Mouse (Mus musculus): ENCODE data around the gene Syce1.

Gene Syce1

DNA sequence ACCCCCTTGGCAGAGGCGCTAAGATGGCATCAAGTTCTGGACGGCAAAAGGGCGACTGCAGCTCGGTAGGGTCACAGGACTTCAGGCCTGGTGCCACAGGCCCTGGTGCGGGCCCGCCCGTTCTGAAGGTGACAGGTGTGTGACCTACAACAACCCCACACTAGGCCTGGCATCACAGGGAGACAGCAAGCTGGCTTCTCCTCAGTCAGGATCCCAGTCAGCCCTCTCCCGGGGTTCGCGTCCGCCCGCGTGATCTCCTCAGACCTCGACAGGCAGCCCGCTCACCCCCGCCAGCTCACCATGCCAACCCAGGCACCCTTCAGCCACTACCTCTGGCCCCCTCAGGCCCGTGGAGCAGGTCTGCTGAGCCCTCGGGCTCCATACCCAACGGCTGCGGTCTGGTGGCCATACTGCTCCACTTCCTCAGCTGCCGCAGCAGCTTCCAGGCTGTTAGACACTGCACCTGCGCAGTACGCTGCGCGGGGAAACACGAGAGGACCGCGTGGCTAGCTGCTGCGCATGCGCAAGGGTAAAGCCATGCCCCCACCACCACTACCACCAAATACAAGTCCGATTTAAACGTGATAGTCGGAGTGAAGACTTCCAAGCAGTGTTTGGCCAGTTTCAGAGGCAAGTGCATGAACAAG lies at the start of gene Syce1:
Syce1 (minus strand) TSS at position 447 of the 647 bp plus-strand sequence.
- no peak for DNase-seq (ENCODE audit: extremely low read depth, low read depth)

DNA sequence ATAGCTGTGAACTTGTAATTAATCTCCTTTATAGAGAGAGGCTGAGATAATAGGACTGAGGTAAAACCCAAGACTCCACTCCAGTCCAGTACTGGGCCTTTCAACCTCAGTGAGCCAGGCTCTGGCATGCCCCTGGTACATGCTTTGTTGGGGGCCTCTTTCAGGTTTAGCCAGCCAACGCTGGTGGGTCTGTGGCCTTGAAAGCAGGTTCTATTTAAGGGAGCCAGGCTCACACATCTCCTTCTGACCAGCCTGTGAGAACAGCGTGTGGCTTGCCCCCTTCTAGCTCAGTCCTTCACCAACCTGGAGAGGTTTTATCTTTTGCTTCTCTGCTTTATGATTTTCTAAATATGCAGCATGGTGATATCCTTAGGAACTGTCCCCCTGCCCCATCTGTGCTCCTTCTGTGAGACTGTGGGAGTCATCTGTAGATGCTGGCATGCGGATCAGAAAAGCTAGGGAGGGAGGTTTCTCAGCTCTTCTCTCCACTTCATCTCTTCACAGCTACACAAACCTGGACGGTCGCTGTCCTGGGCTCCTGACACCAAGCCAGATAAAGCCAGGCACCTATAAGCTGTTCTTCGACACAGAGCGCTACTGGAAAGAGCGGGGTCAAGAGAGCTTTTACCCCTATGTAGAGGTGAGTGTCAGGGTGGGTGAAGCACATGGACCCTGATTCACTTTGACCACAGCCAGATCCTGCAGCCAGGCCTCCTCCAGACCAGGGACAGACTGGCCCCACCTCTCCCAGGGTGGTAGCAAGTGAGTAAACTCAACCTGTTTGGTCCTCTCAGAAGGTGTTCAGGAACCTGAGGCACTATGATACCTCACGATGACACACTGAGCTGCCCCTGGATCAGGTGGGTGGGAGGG lies 48.8 kb upstream of the Syce1 start:
- DNase-seq (ENCODE audit: extremely low read depth, low read depth): no peak

DNA sequence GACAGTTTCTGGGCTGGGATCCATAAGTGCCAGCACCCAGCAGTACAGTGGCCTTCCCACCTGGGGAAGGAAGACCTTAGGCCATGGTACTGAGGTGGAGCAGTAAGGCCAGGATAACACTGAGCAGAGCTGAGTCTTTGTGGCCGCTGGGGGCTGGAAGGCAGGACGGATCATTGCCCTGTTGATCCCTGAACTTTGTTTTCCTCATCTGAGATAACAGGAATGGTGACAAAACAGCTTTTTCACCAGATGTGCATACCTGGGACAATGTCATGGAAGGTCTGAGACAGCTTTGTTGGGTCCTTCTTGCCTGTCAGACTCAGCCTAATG lies 48.1 kb upstream of the Syce1 start:
- no peak for DNase-seq (ENCODE audit: extremely low read depth, low read depth)

DNA sequence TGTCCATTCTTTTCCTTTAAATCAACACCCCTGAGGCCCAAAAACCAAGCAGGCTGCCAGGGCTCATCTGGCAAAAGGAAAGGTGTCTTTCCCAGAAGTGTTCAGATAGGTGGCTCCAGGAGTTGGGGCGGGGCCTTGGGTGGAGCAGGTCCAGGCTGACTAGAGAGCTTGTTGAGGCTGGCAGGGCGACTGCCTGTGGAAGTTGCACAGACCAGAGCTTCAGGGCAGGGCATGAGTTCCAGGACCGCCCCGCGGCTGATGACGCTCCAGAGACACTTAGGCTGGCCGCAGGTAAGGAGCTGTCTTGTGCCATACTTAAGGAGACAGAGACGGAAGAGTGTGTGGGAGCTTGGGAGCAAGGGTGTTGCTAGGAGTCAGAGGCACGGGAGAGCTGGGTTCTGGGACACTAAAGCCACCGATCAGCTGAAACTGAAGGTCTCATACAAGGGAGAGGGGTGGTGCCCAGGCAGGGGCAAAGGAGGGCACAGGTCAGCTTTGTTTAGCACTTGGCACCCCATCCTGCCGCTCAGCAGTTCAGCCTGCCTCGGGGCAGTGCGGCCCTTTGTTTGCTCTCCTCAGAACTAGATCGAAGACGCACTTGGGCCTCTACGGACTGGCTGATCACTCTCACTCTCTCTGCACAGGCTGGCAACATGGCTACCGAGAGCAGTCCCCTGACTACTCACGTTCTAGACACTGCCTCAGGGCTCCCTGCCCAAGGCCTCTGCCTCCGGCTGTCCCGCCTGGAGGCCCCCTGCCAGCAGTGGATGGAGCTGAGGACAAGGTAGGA lies 47.5 kb upstream of the Syce1 start, which contains the start of gene Urah:
Urah (plus strand) TSS at position 51 of the 790 bp plus-strand sequence.
- no peak for DNase-seq (ENCODE audit: extremely low read depth, low read depth)

DNA sequence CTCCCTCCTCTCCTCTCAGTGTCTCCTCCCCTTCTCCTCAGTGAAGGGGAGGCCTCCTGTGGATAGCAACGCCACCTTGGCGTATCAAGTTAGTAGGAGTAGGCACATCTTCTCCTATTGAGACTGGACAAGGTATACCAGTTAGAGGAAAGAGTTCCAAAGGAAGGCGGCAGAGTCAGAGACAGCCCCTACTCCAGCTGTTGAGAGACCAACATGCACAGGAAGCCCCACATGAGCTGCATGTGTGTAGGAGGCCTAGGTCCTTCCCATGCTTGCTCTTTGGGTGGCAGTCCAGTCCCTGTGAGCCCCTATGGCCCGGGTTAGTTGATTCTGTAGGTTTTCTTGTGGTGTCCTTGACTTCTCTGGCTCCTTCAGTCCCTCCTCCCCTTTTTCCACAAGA lies 45.7 kb upstream of the Syce1 start:
- no peak for DNase-seq (ENCODE audit: extremely low read depth, low read depth)

DNA sequence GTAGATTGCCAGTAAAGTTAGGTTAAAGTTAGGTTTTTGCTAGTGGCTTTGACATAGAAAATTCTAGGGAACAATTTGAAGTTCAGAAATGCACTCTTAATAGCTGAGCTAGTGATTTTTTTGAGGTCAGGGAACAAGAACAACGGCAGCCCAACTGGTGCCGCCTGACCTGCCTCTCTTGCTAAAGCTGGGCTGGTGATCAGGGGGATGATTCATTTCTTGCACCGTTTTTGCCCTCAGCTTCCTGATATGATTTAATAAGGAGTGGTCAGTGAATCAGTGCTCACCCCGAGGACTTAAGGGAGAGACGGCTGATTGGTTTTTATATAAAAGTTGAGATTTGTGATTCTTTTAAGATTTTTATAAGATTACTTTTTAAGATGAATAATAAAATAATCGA lies 43.8 kb upstream of the Syce1 start:
- DNase-seq (ENCODE audit: extremely low read depth, low read depth): no peak

DNA sequence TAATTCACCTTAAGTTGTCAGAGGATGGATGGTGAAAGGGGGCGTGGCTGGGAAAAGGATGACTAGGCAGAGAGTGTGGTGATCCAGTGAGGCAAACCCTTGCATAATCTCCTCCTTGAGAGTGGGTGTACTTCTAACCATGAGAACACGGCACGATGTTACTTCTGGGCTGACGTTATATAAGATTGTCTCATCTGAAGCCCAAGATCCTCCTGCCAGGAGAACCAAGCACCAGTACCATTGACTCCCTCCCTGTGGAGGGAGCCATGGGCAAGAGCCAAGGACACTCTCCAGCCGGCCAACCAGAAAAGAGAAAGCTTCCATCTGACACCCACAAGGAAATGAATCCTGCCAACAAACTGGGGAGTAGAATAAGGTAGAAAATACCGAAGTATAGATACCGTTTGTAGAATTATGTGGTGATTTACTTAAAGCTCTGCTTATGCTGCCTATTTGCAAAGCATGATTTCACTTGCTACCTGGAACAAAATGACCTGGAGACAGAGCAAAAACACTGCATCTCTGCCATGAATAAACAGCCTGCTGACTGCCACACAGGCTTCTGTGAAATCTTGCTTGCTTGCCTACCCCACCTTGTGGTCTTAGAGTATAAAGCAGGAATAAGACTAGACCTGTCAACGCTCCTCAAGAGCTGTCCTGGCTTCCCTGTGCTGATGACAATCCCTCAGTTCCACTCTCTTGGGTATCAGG lies 40.7 kb upstream of the Syce1 start:
- no peak for DNase-seq (ENCODE audit: extremely low read depth, low read depth)

DNA sequence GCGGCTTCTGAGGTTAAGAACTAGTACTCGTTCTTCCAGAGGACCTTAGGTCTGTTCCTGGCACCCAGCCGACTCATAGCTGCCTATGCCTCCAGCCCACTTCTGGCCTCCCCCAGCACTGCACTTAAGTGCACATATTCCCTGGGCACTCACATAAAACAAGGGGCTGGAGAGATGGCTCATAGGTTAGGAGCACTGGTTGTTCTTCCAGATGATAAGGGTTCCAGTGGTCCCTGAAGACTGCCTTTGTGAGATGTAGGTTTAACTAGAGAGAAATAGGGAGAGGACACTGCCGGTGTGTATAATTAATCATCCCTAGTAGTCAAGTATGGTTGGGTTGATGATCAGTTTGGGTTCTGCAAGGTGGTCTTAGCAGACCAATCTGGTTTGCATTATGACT lies 35.1 kb upstream of the Syce1 start:
- no peak for DNase-seq (ENCODE audit: extremely low read depth, low read depth)

DNA sequence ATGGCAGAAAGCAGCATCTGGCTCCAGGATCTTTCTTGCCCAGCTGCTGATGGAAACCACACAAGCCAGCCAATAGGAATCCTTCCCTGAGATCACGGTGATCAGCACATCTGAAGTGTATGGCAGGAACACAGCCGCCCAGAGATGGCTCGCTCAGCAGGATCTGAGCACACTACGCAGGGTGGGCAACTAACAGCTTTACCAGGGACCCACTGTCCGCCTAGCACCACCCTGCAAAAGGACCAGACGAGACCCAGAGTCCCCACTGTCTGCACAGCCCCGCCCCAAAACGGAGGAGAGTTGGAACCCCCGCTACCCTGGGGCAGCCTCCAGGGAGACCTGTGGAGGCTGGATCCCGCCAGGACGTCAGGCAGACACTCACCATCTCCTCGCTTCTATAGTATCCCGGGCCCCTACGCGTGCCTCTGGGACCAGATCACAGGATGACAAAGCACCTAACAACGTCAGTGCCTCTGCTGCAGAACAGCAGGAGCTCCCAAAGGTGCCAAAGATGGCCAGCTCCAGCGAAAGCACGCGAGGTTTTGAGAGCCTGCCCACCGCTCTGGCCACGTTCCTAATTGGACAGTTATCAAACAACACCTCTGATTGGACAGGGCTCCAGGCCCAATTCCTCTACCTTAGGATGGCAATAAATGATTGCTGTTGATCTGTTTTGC lies 34.1 kb upstream of the Syce1 start, which contains the start of gene Zfp941:
Zfp941 (minus strand) TSS at position 526 of the 677 bp plus-strand sequence.
- DNase-seq (ENCODE audit: extremely low read depth, low read depth): no peak

DNA sequence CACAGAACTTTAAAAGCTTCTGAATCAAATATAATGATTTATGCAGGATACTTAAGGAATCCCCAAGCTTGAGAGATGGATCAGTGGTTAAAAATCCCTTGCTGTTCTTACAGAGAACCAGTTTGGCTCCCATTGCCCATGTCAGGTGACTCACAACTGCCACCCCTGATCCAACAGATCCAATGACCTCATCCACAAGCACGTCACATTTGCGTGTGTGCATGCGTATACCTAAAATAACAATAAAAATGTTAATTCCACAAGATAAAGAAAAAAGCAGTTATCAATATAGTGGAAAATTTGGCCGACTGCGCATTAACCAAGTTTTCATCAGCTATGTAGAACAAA lies 33.6 kb upstream of the Syce1 start:
- no peak for DNase-seq (ENCODE audit: extremely low read depth, low read depth)

DNA sequence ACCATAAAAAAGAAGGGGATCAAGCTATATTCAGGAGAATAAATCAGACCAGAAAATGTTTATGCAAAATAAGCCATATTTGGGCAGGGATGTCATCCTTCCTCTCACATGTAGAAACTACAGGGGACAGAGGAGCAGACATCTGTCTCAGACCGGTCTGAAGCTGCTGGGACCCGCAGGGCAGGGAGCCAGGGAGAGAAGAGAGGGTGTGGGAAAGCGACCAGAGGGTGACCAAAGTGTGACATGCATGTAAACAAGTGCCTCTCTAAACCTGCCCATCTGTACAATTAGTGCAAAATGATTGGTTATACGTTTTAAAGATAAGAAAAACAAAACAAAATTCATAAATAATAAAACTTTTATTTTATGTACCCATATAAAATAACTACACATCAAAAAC lies 32.5 kb upstream of the Syce1 start:
- no peak for DNase-seq (ENCODE audit: extremely low read depth, low read depth)

DNA sequence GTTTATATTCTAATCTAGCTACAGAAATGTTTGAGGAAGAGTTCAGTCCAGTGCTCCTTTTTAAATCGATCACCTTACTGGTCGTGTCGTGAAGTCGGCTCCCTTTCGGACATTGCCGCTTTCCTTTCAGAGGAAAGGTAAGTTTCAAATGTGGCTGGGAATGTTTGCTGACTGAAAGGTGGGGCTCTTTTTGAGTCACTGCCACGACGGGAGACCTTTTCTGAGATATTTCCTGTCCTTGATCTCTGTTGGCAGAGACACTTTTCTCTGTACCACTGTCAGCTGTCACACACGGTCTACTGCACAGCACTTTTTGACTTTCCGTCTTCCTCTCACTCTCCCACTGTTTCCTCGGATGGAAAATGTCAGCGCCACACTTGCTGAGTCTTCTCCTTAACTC lies 25.2 kb upstream of the Syce1 start:
- DNase-seq (ENCODE audit: extremely low read depth, low read depth): no peak

DNA sequence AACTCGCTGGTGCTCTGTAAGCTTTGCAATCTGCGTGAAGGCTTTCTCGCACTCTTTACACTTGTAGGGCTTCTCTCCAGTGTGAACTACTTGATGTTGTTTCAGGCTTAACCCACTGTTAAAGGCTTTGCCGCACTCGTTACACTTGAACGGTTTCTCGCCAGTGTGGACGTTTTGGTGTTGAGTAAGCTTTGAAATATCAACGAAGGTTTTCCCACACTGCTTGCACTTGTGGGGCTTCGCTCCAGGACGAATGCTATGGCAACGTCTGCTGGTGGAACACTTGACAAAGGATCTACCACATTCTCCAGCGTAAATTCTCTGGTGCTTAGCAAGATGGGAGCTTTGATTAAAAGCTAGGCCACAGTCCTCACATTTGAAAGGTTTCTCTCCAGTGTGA lies 24.1 kb upstream of the Syce1 start:
- no peak for DNase-seq (ENCODE audit: extremely low read depth, low read depth)

DNA sequence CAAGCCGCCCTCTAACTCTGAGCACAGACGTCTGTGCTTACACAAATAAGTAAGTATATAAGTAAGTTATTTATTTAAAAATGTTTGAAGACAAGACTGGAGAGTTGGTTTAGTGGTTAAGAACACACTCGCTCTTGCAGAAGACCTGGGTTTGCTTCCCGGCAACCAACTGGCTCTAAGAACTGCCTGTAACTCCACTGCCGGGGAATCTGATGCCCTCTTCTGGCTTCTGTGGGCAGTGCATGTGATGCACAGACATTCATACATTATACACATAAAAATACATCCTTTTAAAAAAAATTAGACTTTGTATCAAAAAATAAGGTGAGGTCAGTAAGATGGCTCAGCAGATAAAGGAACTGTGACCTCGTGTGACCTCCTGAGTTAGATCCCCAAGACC lies 22.8 kb upstream of the Syce1 start:
- DNase-seq (ENCODE audit: extremely low read depth, low read depth): peak; percentile 21

DNA sequence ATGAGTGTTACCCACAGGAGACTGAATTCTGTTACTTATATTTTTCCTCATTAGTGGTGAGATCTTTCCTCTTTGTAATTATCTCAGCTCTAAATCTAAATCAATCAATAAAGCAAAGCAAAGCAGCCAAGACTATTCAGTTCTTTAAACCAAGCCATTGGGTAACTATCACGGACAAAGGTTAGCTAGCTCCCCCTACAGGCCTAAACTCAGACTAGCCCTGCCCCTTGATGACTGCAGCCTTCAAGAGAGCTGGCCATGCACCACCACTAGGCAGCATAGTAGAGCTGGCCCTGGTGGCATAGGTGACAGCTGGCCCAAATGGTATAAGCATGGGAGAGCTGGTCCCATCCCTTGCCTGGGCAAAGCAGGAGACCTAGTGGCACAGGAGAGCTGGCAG lies 18.1 kb upstream of the Syce1 start:
- peak; percentile 26 for DNase-seq (ENCODE audit: extremely low read depth, low read depth)

DNA sequence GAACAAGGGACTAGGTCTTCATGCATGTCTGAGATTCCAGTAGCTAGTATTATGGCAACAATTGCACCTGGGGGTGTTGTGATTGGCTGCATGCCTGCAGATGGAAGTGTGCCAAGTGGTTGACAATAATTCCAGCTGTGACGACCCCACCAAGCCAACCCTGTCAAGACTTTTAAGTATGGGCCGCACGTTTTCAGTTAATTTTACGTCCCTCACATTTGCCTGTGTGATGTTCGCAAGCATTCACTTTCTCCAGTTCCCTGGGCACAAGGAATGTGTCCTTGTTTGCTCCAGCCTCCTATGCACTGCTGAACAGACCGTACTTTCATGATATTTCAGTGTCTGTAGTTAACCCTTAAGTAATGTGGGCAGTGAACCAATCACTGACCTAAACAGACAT lies 15.0 kb upstream of the Syce1 start:
- no peak for DNase-seq (ENCODE audit: extremely low read depth, low read depth)

DNA sequence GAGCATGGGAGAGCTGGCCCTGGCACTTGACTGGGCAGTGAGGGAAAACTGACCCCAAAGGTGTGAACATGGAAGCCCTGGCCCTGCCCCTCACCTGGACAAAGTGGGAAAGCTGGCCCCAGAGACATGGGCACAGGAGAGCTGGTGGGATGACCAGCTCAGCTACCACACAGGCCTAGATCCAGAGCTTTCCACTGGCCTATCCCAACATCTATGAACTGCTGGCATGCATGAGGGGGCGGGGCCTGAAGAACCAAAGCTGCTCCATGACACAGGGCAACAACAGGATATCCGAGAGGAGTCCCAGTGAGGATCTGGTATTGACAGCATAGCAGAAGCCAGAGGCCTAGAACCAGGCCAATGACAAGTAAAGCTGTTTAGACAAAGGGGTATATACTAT lies 10.6 kb upstream of the Syce1 start:
- no peak for DNase-seq (ENCODE audit: extremely low read depth, low read depth)

DNA sequence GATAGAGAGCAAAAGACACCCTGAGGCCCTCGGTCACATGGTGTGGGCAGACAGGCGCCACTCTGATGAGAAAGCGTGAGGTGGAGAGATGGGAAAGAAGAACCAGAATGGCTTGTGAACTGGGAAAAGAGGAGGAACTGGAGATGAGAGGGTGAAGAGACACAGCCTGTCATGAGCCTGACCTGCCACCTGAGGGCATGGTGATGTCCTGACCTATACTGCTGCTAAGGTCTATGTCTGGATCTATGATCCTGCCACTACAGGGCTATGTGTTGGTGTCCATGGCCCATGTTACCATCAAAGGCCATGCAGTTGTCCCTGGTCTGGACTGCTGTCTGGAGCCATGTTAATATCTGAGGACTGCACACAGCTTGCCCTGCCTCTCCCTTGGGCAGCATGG lies 10.0 kb upstream of the Syce1 start:
- DNase-seq (ENCODE audit: extremely low read depth, low read depth): no peak

DNA sequence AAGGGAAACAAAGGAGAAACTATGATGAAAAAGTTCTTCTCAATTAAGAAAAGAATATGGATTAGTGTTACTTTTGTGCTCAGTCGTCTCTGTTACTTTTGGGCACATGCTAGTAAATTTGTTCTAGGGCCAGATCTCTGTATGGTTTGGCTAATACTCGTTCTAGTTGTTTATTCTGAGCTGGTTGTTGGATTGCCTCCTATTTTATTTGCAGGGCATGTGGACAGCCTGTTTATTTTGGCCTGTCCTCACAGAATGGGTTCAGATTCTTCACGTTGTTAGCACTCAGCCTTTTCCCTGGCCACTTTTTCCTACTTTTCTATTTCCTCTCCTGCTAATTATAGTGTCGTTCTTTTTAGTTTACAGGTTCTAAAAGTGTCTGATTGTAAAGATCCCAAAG lies 5.9 kb upstream of the Syce1 start:
- no peak for DNase-seq (ENCODE audit: extremely low read depth, low read depth)

DNA sequence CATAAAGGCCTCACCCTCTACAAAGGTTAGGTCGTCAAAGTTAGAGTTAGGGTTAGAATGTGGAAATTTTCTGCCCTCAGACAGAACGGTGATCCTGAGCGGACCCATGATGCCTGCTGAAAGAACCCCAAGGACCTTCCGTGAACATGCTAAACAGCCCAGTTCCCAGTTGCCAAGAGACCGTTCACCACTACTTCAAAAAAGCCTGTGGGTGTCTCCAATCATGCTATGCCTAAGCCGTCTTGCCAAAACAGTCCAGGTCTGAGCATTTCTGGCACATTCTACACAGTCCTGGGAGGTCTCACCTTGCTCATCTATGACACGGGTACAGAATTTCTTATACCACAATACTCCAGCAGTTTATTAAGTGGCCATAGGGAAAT lies 392 bp upstream of the Syce1 start:
- DNase-seq (ENCODE audit: extremely low read depth, low read depth): no peak

DNA sequence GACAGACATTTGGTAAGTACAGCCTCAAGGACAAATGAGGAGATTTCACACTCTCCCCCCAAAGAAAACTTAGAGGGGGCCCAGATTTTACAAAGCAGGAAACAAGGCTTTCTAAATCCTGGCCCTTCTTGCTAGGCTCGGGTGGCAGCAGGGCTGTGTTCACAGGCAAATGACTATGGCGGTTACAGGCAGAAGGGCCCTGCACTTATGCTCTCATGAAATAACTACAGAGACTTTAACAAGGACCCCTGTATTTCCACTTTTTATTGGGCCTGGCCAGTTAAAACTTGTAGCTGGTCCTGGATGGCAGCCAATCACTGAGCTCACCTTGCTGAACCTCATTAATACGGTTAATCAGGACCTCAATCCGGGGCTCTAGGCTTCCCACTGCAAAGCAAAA lies 7.1 kb downstream of the Syce1 start:
- no peak for DNase-seq (ENCODE audit: extremely low read depth, low read depth)
